Mouse (Mus musculus) limb, embryonic 13.5 days (tissue): ENCODE data around the gene Zbtb11. TPM values are rescaled to one million over a fixed set of nuclear protein-coding genes. Genes with fewer than 3 reads are reported as not detected.
"Not testable (repeated sequence)": the region's sequence is repeated elsewhere in the genome, so short reads cannot be mapped to it uniquely, and the experiment has no call there.

ENCODE experiments used
- ATAC-seq: fragments of 200-750 bp; cut with Nextera tagmentation; 2 replicates; pipeline ENCODE4 v1.8.0; 2017; ENCODE audit warnings: low read depth, moderate number of reproducible peaks, moderate TSS enrichment; ENCODE audit not compliant: low FRiP score
- H3K27ac ChIP-seq: fragments of 300-500 bp; sonication (generic); 2 replicates; pipeline ENCODE4 v1.5.1; 2015; ENCODE audit warnings: inconsistent platforms, mild to moderate bottlenecking, moderate library complexity
- H3K27me3 ChIP-seq: fragments of 300-500 bp; sonication (generic); 2 replicates; pipeline ENCODE4 v1.6.1; 2015; ENCODE audit warnings: mild to moderate bottlenecking, inconsistent platforms
- H3K36me3 ChIP-seq: fragments of 300-500 bp; sonication (generic); 2 replicates; pipeline ENCODE4 v1.6.1; 2015; ENCODE audit warnings: inconsistent platforms, mild to moderate bottlenecking, moderate library complexity
- H3K4me1 ChIP-seq: fragments of 300-500 bp; sonication (generic); 2 replicates; pipeline ENCODE4 v1.6.1; 2015; ENCODE audit warnings: inconsistent platforms
- H3K4me2 ChIP-seq: fragments of 300-500 bp; sonication (generic); replicated peaks from 2 replicates; pipeline ENCODE4 v1.6.1; 2015; ENCODE audit warnings: inconsistent platforms, mild to moderate bottlenecking, moderate library complexity
- H3K4me3 ChIP-seq: fragments of 300-500 bp; sonication (generic); 2 replicates; pipeline ENCODE4 v1.5.1; 2015; ENCODE audit warnings: moderate library complexity, mild to moderate bottlenecking, inconsistent platforms
- H3K9ac ChIP-seq: fragments of 300-500 bp; sonication (generic); 2 replicates; pipeline ENCODE4 v1.6.1; 2015; ENCODE audit warnings: mild to moderate bottlenecking, inconsistent platforms
- H3K9me3 ChIP-seq: fragments of 300-500 bp; sonication (generic); 2 replicates; pipeline ENCODE4 v1.6.1; 2016; ENCODE audit warnings: inconsistent platforms
- WGBS: fragments of 180-500 bp; shearing (Covaris S2); methylation state at CpG from one replicate; pipeline ENCODE4 v1.1.7; 2015; 5-methylcytosine and 5-hydroxymethylcytosine counted together
- polyA plus RNA-seq: library from polyadenylated mRNA; unstranded; fragments of >200 nt; fragmentation: Nextera tagmentation; extraction: Ambion mirVana; gene quantifications from 2 replicates; pipeline ENCODE4 v1.2.1, GENCODE M21; 2015

Zbtb11 gene
- polyA plus RNA-seq, 1 experiment from 2014 or later: 23.0 TPM

- Histone ChIP-seq H3K4me2 (peak overlapping the region; percentile 74), H3K9me3 (no peaks in the 10 kb centered on the region), H3K4me3 (peak overlapping the region; percentile 92), H3K27me3 (no peaks in the 10 kb centered on the region), H3K4me1 (peaks cover 34% of the 10 kb centered on the region), H3K27ac (no peak overlapping the region), H3K36me3 (peaks cover 30% of the 10 kb centered on the region), H3K9ac (peak overlapping the region; percentile 97)
- ATAC-seq: no peak
- WGBS: 39% methylated on average over 12 of the region's 12 CpGs
Measured at GRCm38 (mm10) chr16:56027854-56028629, 54.4 kb downstream of the Zbtb11 start.

- H3K36me3 ChIP-seq: peaks cover 34% of the 10 kb centered on the region
- peak overlapping the region; percentile 90 for H3K27ac ChIP-seq
- peak overlapping the region; percentile 97 for H3K9ac ChIP-seq
- H3K9me3 ChIP-seq: no peaks in the 10 kb centered on the region
- under 1% methylated on average over 62 of the region's 62 CpGs for WGBS
- H3K4me3 ChIP-seq: peak overlapping the region; percentile 92
- no peaks in the 10 kb centered on the region for H3K27me3 ChIP-seq
- ATAC-seq: peak; percentile 77
- peak overlapping the region; percentile 74 for H3K4me2 ChIP-seq
- peaks cover 34% of the 10 kb centered on the region for H3K4me1 ChIP-seq
Measured at GRCm38 (mm10) chr16:56028722-56029551, 55.3 kb downstream of the Zbtb11 start.

GRCm38 (mm10) chr16:56029661-56030082 lies 56.0 kb downstream of the Zbtb11 start, which contains the start of gene Pcnp:
Pcnp (minus strand) TSS chr16:56029739.
- ATAC-seq: peak; percentile 100
- Histone ChIP-seq H3K27ac (peak within 1 kb of the TSS; percentile 90), H3K27me3 (no peaks in the 10 kb centered on the region), H3K9ac (peak within 1 kb of the TSS; percentile 97), H3K9me3 (no peaks in the 10 kb centered on the region), H3K4me1 (peaks cover 34% of the 10 kb centered on the region), H3K4me3 (peak within 1 kb of the TSS; percentile 92), H3K4me2 (peak within 1 kb of the TSS; percentile 74), H3K36me3 (peaks cover 37% of the 10 kb centered on the region)
- under 1% methylated on average over 39 of the region's 39 CpGs for WGBS

- Histone ChIP-seq H3K36me3 (peaks cover 31% of the 10 kb centered on the region), H3K27ac (no peak overlapping the region), H3K4me1 (peaks cover 29% of the 10 kb centered on the region), H3K4me2 (no peak overlapping the region), H3K9ac (no peak overlapping the region), H3K27me3 (no peaks in the 10 kb centered on the region), H3K9me3 (no peaks in the 10 kb centered on the region), H3K4me3 (no peak overlapping the region)
- WGBS: 97% methylated on average over 6 of the region's 6 CpGs
- ATAC-seq: no peak
Measured at GRCm38 (mm10) chr16:56034566-56034965, 60.9 kb downstream of the Zbtb11 start.

GRCm38 (mm10) chr16:56036501-56036900 lies 62.8 kb downstream of the Zbtb11 start:
- Histone ChIP-seq H3K36me3 (peaks cover 31% of the 10 kb centered on the region), H3K9me3 (no peaks in the 10 kb centered on the region), H3K4me1 (peaks cover 15% of the 10 kb centered on the region), H3K4me3 (peak overlapping the region; percentile 87), H3K9ac (peak overlapping the region; percentile 92), H3K27ac (no peak overlapping the region), H3K27me3 (no peaks in the 10 kb centered on the region), H3K4me2 (peak overlapping the region; percentile 79)
- 69% methylated on average over 6 of the region's 6 CpGs for WGBS
- ATAC-seq: no peak

GRCm38 (mm10) chr16:56037138-56038010 lies 63.7 kb downstream of the Zbtb11 start, which contains the start of gene Trmt10c:
Trmt10c (minus strand) TSS chr16:56037819.
- Histone ChIP-seq H3K4me2 (peak within 1 kb of the TSS; percentile 79), H3K27me3 (no peaks in the 10 kb centered on the region), H3K27ac (peak within 1 kb of the TSS; percentile 87), H3K9ac (peak within 1 kb of the TSS; percentile 92), H3K9me3 (no peaks in the 10 kb centered on the region), H3K4me3 (peak within 1 kb of the TSS; percentile 87), H3K36me3 (peaks cover 24% of the 10 kb centered on the region), H3K4me1 (peaks cover 15% of the 10 kb centered on the region)
- under 1% methylated on average over 61 of the region's 63 CpGs for WGBS
- ATAC-seq: peak; percentile 100

GRCm38 (mm10) chr16:56038090-56038489 lies 64.4 kb downstream of the Zbtb11 start:
- Histone ChIP-seq H3K27ac (peak overlapping the region; percentile 87), H3K27me3 (no peaks in the 10 kb centered on the region), H3K4me1 (peaks cover 15% of the 10 kb centered on the region), H3K9me3 (no peaks in the 10 kb centered on the region), H3K4me2 (peak overlapping the region; percentile 79), H3K9ac (peak overlapping the region; percentile 92), H3K4me3 (peak overlapping the region; percentile 87), H3K36me3 (peaks cover 16% of the 10 kb centered on the region)
- ATAC-seq: no peak; the same call in 1 of the 2 replicates
- 27% methylated on average over 8 of the region's 8 CpGs for WGBS

GRCm38 (mm10) chr16:56048038-56048437 lies 74.4 kb downstream of the Zbtb11 start, which contains the start of gene Senp7:
Senp7 (plus strand) TSS chr16:56048338.
- not testable (repeated sequence) for H3K27ac ChIP-seq, H3K36me3 ChIP-seq, H3K9me3 ChIP-seq, H3K27me3 ChIP-seq, H3K4me1 ChIP-seq, H3K4me2 ChIP-seq, H3K9ac ChIP-seq, ATAC-seq, H3K4me3 ChIP-seq
- WGBS: no CpG with 5 or more reads among the region's 4 CpGs

GRCm38 (mm10) chr16:56055911-56056310 lies 82.2 kb downstream of the Zbtb11 start:
- Histone ChIP-seq H3K4me2 (no peak overlapping the region), H3K4me1 (no peaks in the 10 kb centered on the region), H3K4me3 (no peak overlapping the region), H3K9me3 (no peaks in the 10 kb centered on the region), H3K27ac (no peak overlapping the region), H3K36me3 (no peaks in the 10 kb centered on the region), H3K9ac (no peak overlapping the region), H3K27me3 (no peaks in the 10 kb centered on the region)
- 74% methylated on average over 3 of the region's 3 CpGs for WGBS
- no peak for ATAC-seq

- Histone ChIP-seq H3K4me1 (no peaks in the 10 kb centered on the region), H3K9me3 (no peaks in the 10 kb centered on the region)
- 77% methylated on average over 7 of the region's 7 CpGs for WGBS
Measured at GRCm38 (mm10) chr16:56056944-56057590, 83.4 kb downstream of the Zbtb11 start.

GRCm38 (mm10) chr16:56058151-56058550 lies 84.5 kb downstream of the Zbtb11 start:
- H3K4me1 ChIP-seq: no peaks in the 10 kb centered on the region
- no peak overlapping the region for H3K9ac ChIP-seq
- H3K27me3 ChIP-seq: no peaks in the 10 kb centered on the region
- no peak overlapping the region for H3K4me2 ChIP-seq
- no peaks in the 10 kb centered on the region for H3K9me3 ChIP-seq
- 89% methylated on average over 10 of the region's 10 CpGs for WGBS
- H3K4me3 ChIP-seq: no peak overlapping the region
- no peak for ATAC-seq
- no peaks in the 10 kb centered on the region for H3K36me3 ChIP-seq
- no peak overlapping the region for H3K27ac ChIP-seq

More at GRCm38 (mm10) chr16:56056944-56057590, 83.4 kb downstream of the Zbtb11 start:
- Histone ChIP-seq H3K9ac (no peak overlapping the region), H3K36me3 (no peaks in the 10 kb centered on the region), H3K4me2 (no peak overlapping the region), H3K4me3 (no peak overlapping the region), H3K27me3 (no peaks in the 10 kb centered on the region), H3K27ac (no peak overlapping the region)
- no peak for ATAC-seq
